Mouse (Mus musculus): ENCODE data around the gene Mesd.

DNA sequence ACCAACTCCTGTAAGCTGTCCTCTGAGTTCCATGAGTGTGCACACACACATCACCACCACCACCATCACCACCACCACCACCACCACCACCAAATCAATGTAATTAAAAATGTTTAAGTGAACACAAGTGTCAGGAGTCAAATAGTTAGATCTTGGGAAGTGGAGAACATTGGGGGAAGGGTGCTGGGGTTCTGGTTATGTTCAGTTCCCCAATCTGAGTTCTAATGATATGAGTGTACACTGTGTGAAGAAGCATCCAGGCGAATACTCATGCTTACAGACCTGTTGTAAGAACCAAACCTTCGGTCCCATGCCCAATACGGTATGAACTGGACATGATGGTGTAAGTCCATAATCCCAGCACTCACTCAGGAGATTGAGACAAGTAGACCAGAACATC is 26.3 kb upstream of the Mesd start:
- TF ChIP-seq CTCF (IDR thresholded peaks at IDR 0.05; ENCODE audit: low read depth) (no peak), EP300 (IDR thresholded peaks at IDR 0.05; ENCODE audit: low read depth) (no peak)
